Mouse (Mus musculus): ENCODE measurements around the gene 5730596B20Rik.

- TF ChIP-seq CTCF (IDR thresholded peaks at IDR 0.05; ENCODE audit: extremely low read depth, insufficient read depth, low read length) (no peak), POLR2A (IDR thresholded peaks at IDR 0.05; ENCODE audit: extremely low read depth, insufficient read depth, low read length) (no peak)
Observed at GRCm38 (mm10) chr6:52225612-52226568, 48.6 kb downstream of the 5730596B20Rik start.

Measured in cortical plate, adult 2 months (tissue).